Mouse (Mus musculus) embryonic facial prominence, embryonic 13.5 days (tissue): ENCODE measurements around the gene Pkd1. TPM values are rescaled to one million over a fixed set of nuclear protein-coding genes. Genes with fewer than 3 reads are reported as not detected.

Experiments
- ATAC-seq: fragments of 200-750 bp; cut with Nextera tagmentation; 2 replicates; pipeline ENCODE4 v1.8.0; 2017; ENCODE audit warnings: low read depth; ENCODE audit not compliant: insufficient number of reproducible peaks, insufficient read depth, low FRiP score, low TSS enrichment
- H3K27ac ChIP-seq: fragments of 300-500 bp; sonication (generic); 2 replicates; pipeline ENCODE4 v1.5.1; 2015; ENCODE audit warnings: moderate library complexity, mild to moderate bottlenecking, inconsistent platforms
- H3K27me3 ChIP-seq: fragments of 300-500 bp; sonication (generic); 2 replicates; pipeline ENCODE4 v1.6.1; 2015; ENCODE audit warnings: mild to moderate bottlenecking, inconsistent platforms
- H3K36me3 ChIP-seq: fragments of 300-500 bp; sonication (generic); 2 replicates; pipeline ENCODE4 v1.6.1; 2015; ENCODE audit warnings: mild to moderate bottlenecking, inconsistent platforms
- H3K4me1 ChIP-seq: fragments of 300-500 bp; sonication (generic); 2 replicates; pipeline ENCODE4 v1.6.1; 2015; ENCODE audit warnings: inconsistent platforms
- H3K4me2 ChIP-seq: fragments of 300-500 bp; sonication (generic); 2 replicates; pipeline ENCODE4 v1.6.1; 2015; ENCODE audit warnings: moderate library complexity, mild to moderate bottlenecking, inconsistent platforms
- H3K4me3 ChIP-seq: fragments of 300-500 bp; sonication (generic); 2 replicates; pipeline ENCODE4 v1.5.1; 2015; ENCODE audit warnings: mild to moderate bottlenecking, inconsistent platforms
- H3K9ac ChIP-seq: fragments of 300-500 bp; sonication (generic); 2 replicates; pipeline ENCODE4 v1.6.1; 2015; ENCODE audit warnings: mild to moderate bottlenecking, inconsistent platforms
- H3K9me3 ChIP-seq: fragments of 300-500 bp; sonication (generic); 2 replicates; pipeline ENCODE4 v1.6.1; 2016; ENCODE audit warnings: inconsistent platforms
- WGBS: fragments of 180-500 bp; shearing (Covaris S2); methylation state at CpG from one replicate; pipeline ENCODE4 v1.1.7; 2015; ENCODE audit warnings: mixed read lengths; 5-methylcytosine and 5-hydroxymethylcytosine counted together
- polyA plus RNA-seq: library from polyadenylated mRNA; unstranded; fragments of >200 nt; fragmentation: Nextera tagmentation; extraction: Ambion mirVana; gene quantifications from 2 replicates; pipeline ENCODE4 v1.2.1, GENCODE M21; 2015

Pkd1 gene
- polyA plus RNA-seq, 1 experiment from 2014 or later: 30.6 TPM

DNA sequence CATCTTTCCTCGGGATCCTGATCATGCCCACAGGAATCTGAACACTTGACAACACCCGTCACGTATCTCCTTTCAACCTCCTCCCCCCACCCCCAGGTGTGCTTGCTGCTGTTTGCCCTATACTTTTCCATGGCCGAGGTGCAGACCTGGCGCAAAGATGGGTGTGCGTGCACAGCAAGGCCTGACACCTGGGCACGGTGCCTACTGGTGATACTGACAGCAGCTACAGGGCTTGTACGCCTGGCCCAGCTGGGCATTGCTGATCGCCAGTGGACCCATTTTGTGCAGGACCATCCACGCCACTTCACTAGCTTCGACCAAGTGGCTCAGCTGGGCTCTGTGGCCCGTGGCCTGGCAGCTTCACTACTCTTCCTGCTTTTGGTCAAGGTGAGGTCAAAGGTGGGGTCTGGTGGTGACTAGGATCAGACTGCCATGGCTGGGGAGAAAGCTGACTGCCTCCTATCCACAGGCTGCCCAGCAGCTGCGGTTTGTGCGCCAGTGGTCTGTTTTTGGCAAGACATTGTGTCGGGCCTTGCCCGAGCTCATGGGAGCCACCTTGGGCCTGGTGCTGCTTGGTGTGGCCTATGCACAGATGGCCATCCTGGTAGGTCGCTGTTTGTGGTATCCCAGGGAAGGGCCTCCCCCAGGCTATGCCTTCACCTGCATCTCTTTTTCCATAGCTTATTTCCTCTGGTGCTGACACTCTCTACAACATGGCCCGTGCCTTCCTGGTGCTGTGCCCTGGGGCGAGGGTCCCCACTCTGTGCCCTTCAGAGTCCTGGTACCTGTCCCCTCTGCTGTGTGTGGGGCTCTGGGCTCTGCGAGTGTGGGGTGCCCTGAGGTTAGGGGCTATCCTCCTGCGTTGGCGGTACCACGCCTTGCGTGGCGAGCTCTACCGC, 44.6 kb downstream of the Pkd1 start:
- Histone ChIP-seq H3K9me3 (no peaks in the 10 kb centered on the region), H3K4me2 (no peak overlapping the region), H3K27me3 (no peaks in the 10 kb centered on the region), H3K4me1 (no peaks in the 10 kb centered on the region), H3K9ac (no peak overlapping the region), H3K36me3 (peaks cover 96% of the 10 kb centered on the region), H3K27ac (no peak overlapping the region), H3K4me3 (no peak overlapping the region)
- no peak for ATAC-seq
- WGBS: 90% methylated on average over 26 of the region's 26 CpGs

DNA sequence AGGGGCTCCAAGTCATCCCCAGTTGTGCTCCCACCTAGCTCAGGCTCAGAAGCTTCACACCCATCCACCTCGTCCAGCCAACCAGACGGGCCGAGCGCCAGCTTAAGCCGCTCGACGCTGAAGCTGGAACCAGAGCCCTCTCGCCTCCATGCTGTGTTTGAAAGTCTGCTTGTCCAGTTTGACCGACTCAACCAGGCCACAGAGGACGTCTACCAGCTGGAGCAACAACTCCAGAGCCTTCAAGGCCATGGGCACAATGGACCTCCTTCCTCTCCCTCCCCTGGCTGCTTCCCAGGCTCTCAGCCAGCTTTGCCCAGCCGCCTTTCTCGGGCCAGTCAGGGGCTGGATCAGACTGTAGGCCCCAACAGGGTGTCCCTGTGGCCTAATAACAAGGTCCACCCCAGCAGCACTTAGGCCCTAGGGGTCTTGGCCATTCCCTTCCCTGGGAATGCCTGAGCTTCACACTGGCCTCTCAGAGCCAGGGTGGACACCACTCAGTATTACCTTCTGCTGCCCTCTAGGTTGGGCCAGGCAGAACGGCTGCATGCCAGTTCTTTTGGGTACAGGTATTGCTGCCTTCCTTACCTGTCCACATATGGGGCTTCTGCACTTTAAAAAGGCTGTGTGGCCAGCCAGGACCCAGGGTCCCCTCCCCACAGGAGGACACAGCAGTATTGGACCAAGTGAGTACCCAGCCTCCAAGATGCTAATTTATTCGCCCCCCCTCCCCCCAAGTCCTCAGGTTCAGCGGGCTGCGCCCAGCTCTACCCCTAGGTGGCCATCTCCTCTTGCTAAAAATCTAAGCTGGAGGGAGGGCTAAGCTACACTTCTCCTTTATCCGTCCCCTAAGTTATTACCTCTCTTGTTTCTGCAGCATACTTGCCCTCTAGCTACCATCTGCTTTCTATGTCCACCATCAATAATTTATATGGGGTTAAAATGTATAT, 45.8 kb downstream of the Pkd1 start:
- H3K9me3 ChIP-seq: no peaks in the 10 kb centered on the region
- no peak for ATAC-seq
- H3K9ac ChIP-seq: no peak overlapping the region
- no peak overlapping the region for H3K4me3 ChIP-seq
- no peak overlapping the region for H3K27ac ChIP-seq
- no peaks in the 10 kb centered on the region for H3K4me1 ChIP-seq
- H3K27me3 ChIP-seq: no peaks in the 10 kb centered on the region
- 75% methylated on average over 17 of the region's 17 CpGs for WGBS
- H3K4me2 ChIP-seq: no peak overlapping the region
- H3K36me3 ChIP-seq: peaks cover 99% of the 10 kb centered on the region

DNA sequence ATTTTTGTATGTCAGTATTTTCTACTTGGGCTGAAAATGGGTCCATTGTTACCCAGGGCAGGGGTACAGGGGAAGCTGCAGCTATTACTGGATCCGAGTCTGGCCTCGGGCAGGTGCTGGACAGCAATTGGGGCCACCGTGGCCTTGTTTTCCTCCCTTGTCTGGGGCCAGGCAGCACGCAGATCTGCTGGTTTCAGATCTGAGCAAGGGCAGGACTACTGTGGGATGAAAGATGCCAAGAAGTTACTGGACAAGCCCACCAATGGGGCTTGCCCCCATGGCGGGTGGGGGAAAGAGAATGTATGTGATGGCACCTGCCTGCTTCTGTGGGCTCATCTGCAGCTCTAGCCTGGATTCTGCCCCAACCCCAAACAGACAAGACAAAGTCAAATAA, 46.4 kb downstream of the Pkd1 start:
- H3K4me1 ChIP-seq: no peaks in the 10 kb centered on the region
- H3K27me3 ChIP-seq: no peaks in the 10 kb centered on the region
- ATAC-seq: no peak
- H3K27ac ChIP-seq: no peak overlapping the region
- WGBS: 76% methylated on average over 5 of the region's 5 CpGs
- H3K36me3 ChIP-seq: peaks cover 99% of the 10 kb centered on the region
- H3K9ac ChIP-seq: no peak overlapping the region
- H3K4me3 ChIP-seq: no peak overlapping the region
- H3K9me3 ChIP-seq: no peaks in the 10 kb centered on the region
- no peak overlapping the region for H3K4me2 ChIP-seq

DNA sequence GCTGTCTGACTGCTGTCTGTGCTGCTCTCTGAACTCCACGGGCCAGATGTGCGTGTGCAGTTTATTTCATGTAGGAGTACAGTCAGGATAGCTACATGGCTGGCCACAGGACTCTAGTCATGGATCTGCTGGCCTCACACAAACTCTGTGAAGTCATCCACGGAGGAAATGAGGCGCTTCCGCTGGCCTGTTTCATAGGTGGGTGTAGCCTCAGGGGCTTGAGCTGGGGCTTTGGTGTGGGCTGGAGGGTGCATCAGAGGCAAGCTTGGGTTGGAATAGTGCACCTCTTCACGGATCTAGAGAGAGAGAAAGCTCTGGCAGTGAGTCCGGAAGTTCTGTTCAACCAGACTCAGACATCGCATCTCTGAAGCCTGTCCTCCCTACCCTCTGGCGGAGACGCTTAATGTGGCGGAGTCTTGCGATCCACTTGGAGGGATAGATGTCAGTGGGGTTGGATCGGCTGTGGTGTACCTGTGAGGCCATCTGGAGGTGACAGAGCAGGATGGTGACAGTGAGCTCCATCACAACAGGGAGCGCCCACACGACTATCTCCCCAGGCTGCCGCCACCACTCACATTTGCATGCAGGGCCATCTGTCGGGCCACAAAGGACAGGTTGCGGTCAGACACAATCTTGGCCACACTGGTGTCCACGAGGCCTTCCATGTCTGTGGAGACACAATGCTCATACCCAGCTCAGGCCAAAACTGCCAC, 47.0 kb downstream of the Pkd1 start:
- Histone ChIP-seq H3K9me3 (no peaks in the 10 kb centered on the region), H3K4me1 (no peaks in the 10 kb centered on the region), H3K36me3 (peaks cover 99% of the 10 kb centered on the region), H3K4me2 (no peak overlapping the region), H3K27ac (no peak overlapping the region), H3K27me3 (no peaks in the 10 kb centered on the region), H3K4me3 (no peak overlapping the region), H3K9ac (no peak overlapping the region; the same call in 1 of the 2 replicates)
- ATAC-seq: no peak
- 88% methylated on average over 19 of the region's 19 CpGs for WGBS

DNA sequence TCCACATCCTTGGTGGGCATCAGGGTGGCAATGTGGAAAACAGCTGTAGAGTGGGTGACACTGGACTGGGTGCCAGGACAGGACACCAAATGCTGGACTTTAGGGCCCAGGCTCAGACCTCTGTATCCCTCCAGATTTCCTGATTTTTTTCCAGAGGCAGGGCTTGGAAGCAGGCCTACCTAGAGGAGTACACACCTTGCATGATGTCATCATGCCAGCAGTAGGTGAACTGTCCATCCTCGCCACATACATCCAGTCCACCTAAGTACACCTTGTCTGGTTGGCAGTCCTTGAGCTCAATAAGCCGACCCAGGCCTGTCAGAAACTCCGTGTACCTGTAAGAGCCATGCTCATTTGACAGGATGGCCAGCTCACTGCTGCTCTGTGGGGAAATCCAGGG, 48.4 kb downstream of the Pkd1 start:
- Histone ChIP-seq H3K9ac (no peak overlapping the region), H3K4me1 (no peaks in the 10 kb centered on the region), H3K9me3 (no peaks in the 10 kb centered on the region), H3K27ac (no peak overlapping the region), H3K36me3 (peaks cover 100% of the 10 kb centered on the region), H3K4me2 (no peak overlapping the region), H3K4me3 (no peak overlapping the region), H3K27me3 (no peaks in the 10 kb centered on the region)
- ATAC-seq: no peak
- WGBS: 84% methylated on average over 3 of the region's 3 CpGs

DNA sequence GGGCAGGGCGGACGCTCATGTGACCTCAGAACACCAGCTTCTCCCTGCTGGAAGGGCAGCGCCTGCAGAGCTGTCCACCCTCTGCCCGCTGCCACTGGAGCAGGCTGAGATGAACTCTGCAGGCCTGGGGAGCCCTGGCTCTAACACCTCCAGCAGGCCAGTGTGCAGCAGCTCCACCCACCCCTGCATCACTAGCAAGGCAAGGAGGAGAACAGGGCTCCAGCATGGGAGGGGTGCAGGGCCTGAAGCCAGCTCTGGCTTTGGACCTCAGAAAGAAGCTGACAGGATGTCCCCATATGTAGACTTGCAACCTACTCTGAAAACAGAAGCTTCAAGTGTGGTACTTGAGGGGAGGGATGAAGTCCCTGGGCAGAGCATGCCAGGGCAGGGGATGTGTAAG, 50.9 kb downstream of the Pkd1 start:
- H3K27me3 ChIP-seq: no peaks in the 10 kb centered on the region
- peaks cover 96% of the 10 kb centered on the region for H3K36me3 ChIP-seq
- no peak overlapping the region for H3K27ac ChIP-seq
- H3K4me2 ChIP-seq: no peak overlapping the region
- H3K4me1 ChIP-seq: no peaks in the 10 kb centered on the region
- H3K4me3 ChIP-seq: no peak overlapping the region
- H3K9me3 ChIP-seq: no peaks in the 10 kb centered on the region
- WGBS: 95% methylated on average over 4 of the region's 4 CpGs
- no peak for ATAC-seq
- H3K9ac ChIP-seq: no peak overlapping the region

DNA sequence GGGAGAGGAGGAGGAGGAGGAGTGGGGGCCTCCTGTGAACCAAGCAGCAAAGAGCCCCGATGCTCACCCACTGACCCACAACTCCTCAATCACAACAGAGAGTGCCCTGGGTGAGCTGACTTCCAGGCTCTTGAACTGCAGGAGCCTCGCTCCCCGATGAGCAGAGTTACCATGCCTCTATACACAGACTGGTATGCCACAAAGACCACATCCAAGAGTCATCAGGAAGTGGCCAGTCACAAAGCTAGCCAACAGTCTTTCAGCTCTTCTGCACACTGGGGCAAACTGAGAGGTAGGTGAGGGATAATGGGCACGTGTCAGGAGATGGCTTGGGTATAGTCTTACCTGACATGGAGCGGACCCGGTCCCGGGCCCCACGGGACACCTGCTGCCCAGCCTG, 54.3 kb downstream of the Pkd1 start:
- Histone ChIP-seq H3K27me3 (no peaks in the 10 kb centered on the region), H3K9ac (no peak overlapping the region), H3K27ac (no peak overlapping the region), H3K4me3 (no peak overlapping the region), H3K9me3 (no peaks in the 10 kb centered on the region), H3K4me1 (no peaks in the 10 kb centered on the region), H3K4me2 (no peak overlapping the region), H3K36me3 (peaks cover 96% of the 10 kb centered on the region)
- ATAC-seq: no peak
- 91% methylated on average over 8 of the region's 8 CpGs for WGBS

- no peak overlapping the region for H3K27ac ChIP-seq
- no peak overlapping the region for H3K4me2 ChIP-seq
- WGBS: 79% methylated on average over 3 of the region's 3 CpGs
- H3K4me1 ChIP-seq: no peaks in the 10 kb centered on the region
- no peak overlapping the region for H3K4me3 ChIP-seq
- H3K9me3 ChIP-seq: no peaks in the 10 kb centered on the region
- H3K9ac ChIP-seq: no peak overlapping the region
- no peak for ATAC-seq
- no peaks in the 10 kb centered on the region for H3K27me3 ChIP-seq
- H3K36me3 ChIP-seq: peaks cover 94% of the 10 kb centered on the region
Measured at GRCm38 (mm10) chr17:24604557-24604956, 54.9 kb downstream of the Pkd1 start.

GRCm38 (mm10) chr17:24608370-24608769, 58.7 kb downstream of the Pkd1 start:
- Histone ChIP-seq H3K27ac (no peak overlapping the region), H3K4me2 (no peak overlapping the region), H3K9ac (no peak overlapping the region), H3K27me3 (no peaks in the 10 kb centered on the region), H3K9me3 (no peaks in the 10 kb centered on the region), H3K4me1 (no peaks in the 10 kb centered on the region), H3K36me3 (peaks cover 74% of the 10 kb centered on the region), H3K4me3 (no peak overlapping the region)
- ATAC-seq: no peak
- 91% methylated on average over 4 of the region's 4 CpGs for WGBS

GRCm38 (mm10) chr17:24608874-24609273, 59.2 kb downstream of the Pkd1 start:
- no peaks in the 10 kb centered on the region for H3K27me3 ChIP-seq
- 91% methylated on average over 8 of the region's 8 CpGs for WGBS
- H3K27ac ChIP-seq: no peak overlapping the region
- ATAC-seq: no peak
- no peaks in the 10 kb centered on the region for H3K9me3 ChIP-seq
- no peak overlapping the region for H3K4me2 ChIP-seq
- H3K36me3 ChIP-seq: peaks cover 77% of the 10 kb centered on the region
- no peaks in the 10 kb centered on the region for H3K4me1 ChIP-seq
- H3K4me3 ChIP-seq: no peak overlapping the region
- no peak overlapping the region for H3K9ac ChIP-seq

DNA sequence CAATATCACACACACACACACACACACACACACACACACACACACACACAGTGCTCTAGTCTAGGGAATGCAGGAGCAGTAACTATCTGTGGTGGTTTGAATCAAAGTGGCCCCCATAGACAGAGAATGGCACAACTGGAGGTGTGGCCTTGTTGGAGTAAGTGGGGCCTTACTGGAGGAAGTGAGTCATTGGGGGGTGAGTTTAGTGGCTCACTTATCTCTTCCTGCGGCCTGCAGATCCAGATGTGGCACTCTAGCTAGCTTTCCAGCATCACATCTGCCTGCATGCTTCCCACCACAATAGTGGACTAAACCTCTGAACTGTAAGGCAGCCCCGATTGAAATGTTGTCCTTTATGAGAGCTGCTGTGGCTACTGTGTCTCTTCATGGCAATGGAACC, 61.1 kb downstream of the Pkd1 start:
- Histone ChIP-seq H3K4me3 (no peak overlapping the region), H3K9me3 (no peaks in the 10 kb centered on the region), H3K27ac (no peak overlapping the region), H3K27me3 (no peaks in the 10 kb centered on the region), H3K4me1 (no peaks in the 10 kb centered on the region), H3K9ac (no peak overlapping the region), H3K4me2 (no peak overlapping the region), H3K36me3 (peaks cover 77% of the 10 kb centered on the region)
- WGBS: 77% methylated on average over 2 of the region's 2 CpGs
- no peak for ATAC-seq
